Mouse (Mus musculus) ES-E14 (cell line): ENCODE measurements around the gene Cyth3.

ENCODE experiments used
- CHD2 ChIP-seq: IDR thresholded peaks from 2 replicates; pipeline ENCODE4 v1.6.1; 2014; ENCODE audit warnings: mild to moderate bottlenecking, low read depth, low read length, inconsistent platforms
- MAFK ChIP-seq: IDR thresholded peaks from 2 replicates; pipeline ENCODE4 v1.6.1; 2014; ENCODE audit warnings: mild to moderate bottlenecking, low read depth, low read length, inconsistent platforms; ENCODE audit not compliant: insufficient read depth
- ZC3H11A ChIP-seq: IDR thresholded peaks from 2 replicates; pipeline ENCODE4 v1.6.1; 2012; ENCODE audit warnings: low read depth, mild to moderate bottlenecking, inconsistent platforms, low read length, borderline replicate concordance
- ZNF384 ChIP-seq: IDR thresholded peaks from 2 replicates; pipeline ENCODE4 v1.6.1; 2012; ENCODE audit warnings: low read depth, low read length, inconsistent platforms

DNA sequence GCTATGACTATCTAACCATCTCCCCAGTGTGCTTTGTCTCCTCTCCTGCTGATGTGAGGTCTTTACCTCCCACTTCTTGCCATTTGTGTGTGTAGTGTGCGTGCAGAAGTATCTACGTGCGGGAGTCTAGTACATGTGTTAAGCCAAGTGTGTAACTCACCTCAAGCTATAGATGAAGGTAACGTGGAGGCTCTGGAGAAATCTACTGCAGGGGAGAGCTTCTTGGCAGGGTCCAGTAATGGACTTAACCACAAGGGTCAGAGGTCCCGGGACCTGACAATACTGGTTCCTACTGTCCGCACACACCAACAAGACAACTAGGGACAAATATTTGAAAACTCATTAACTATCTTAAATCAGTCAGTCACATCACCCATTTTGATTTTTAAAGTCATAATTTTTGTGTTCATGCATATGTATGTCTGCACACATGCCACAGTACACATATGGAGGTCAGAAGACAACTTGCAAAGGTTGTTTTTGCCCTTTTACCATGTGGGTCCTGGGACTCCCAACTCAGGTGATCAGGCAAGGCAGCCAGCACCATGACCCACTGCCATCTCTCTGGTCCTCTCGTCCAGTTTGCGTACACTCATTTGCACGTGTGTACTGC lies 133.4 kb downstream of the Cyth3 start:
- TF ChIP-seq MAFK (no peak), ZC3H11A (no peak), CHD2 (no peak), ZNF384 (no peak)
